Comparison of ENCODE assay signal across 7 mouse cellular contexts in the genomic region with DNA sequence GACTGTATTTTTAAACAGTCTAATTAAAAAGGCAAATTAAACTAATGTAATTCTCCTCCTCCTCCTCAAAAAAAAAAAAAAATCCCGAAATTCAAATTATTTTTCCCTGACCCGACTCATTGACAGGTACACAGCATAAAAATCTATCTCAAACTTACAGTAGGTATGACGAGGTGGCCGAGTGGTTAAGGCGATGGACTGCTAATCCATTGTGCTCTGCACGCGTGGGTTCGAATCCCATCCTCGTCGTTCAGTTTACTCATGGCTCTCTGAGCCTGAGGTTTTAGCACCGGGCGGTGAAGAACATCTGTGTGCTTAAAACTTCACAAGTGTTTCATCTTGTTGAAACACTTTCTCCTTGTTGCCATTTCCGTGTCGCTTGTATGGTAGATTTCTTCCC. TPM values are rescaled to one million over a fixed set of nuclear protein-coding genes. Genes with fewer than 3 reads are reported as not detected.
DNase-seq lines count a peak whose midpoint lies in the region; ATAC-seq and TF ChIP-seq lines count a peak whose summit lies in the region.

No protein-coding gene starts in this region.

- ATAC-seq in hindbrain, postnatal 0 days, result no peak

- no peak overlapping the region for H3K9ac ChIP-seq in hindbrain, postnatal 0 days (replicated peaks; ENCODE audit: low read length)

- no peaks in the 10 kb centered on the region for H3K9me3 ChIP-seq in hindbrain, postnatal 0 days (ENCODE audit: low read length)

- H3K4me3 ChIP-seq in cerebellum, adult 2 months (replicated peaks; ENCODE audit: insufficient read depth, low read depth, low read length), result no peak overlapping the region
- H3K4me3 ChIP-seq in hindbrain, postnatal 0 days (ENCODE audit: low read length), result peak overlapping the region; percentile 3; the same call in 1 of the 2 replicates

- no peak for TF ChIP-seq CTCF in cerebellum, adult 2 months (IDR thresholded peaks at IDR 0.05; ENCODE audit: borderline replicate concordance, insufficient read depth, low read depth, low read length)
- TF ChIP-seq CTCF in hindbrain, postnatal 0 days (IDR thresholded peaks at IDR 0.05; ENCODE audit: low read depth), result no peak

- H3K4me2 ChIP-seq in hindbrain, postnatal 0 days (ENCODE audit: low read depth, low read length), result peak overlapping the region; percentile 37

- no peak for TF ChIP-seq POLR2A in cerebellum, adult 2 months (IDR thresholded peaks at IDR 0.05; ENCODE audit: borderline replicate concordance, insufficient read depth, low read length)

- no peaks in the 10 kb centered on the region for H3K36me3 ChIP-seq in hindbrain, postnatal 0 days (ENCODE audit: insufficient read depth, low read length)

- H3K27ac ChIP-seq in cerebellum, adult 2 months (ENCODE audit: insufficient read depth, low read length), result no peak overlapping the region
- H3K27ac ChIP-seq in hindbrain, postnatal 0 days, result no peak overlapping the region

- H3K4me1 ChIP-seq in cerebellum, adult 2 months (ENCODE audit: control insufficient read depth, insufficient read depth, low read length), result no peaks in the 10 kb centered on the region
- H3K4me1 ChIP-seq in hindbrain, postnatal 0 days (ENCODE audit: insufficient read depth, low read length), result no peaks in the 10 kb centered on the region

- peak; percentile 77 for DNase-seq in MN1 (ENCODE audit: low spot score)
- peak; percentile 73 to 77 for DNase-seq in cerebellum, adult 2 months
- peak; percentile 56 for DNase-seq in gastrocnemius, postnatal 10 days
- DNase-seq in hindbrain, postnatal 0 days (ENCODE audit: low spot score), result peak; percentile 76
- peak; percentile 58 to 87 for DNase-seq in left cerebral cortex, adult 8-10 months (ENCODE audit: low spot score in 2 of 2)
- peak; percentile 81 to 84 for DNase-seq in lung, postnatal 4 days
- DNase-seq in spleen, adult 12 weeks (ENCODE audit: low spot score), result peak; percentile 74

- WGBS in cerebellum, adult 2 months, result 5% methylated on average over 14 of the region's 14 CpGs
- under 1% methylated on average over 14 of the region's 14 CpGs for WGBS in hindbrain, postnatal 0 days

- H3K27me3 ChIP-seq in cerebellum, adult 2 months (ENCODE audit: control insufficient read depth, insufficient read depth, low read length), result no peaks in the 10 kb centered on the region
- H3K27me3 ChIP-seq in hindbrain, postnatal 0 days (ENCODE audit: insufficient read depth, low read length), result no peaks in the 10 kb centered on the region

RNA-seq across cellular contexts. Expression of a gene that starts 9.1 kb away (rescaled TPM):
- 33.0 and 35.8 TPM in 2 replicates for polyA plus RNA-seq in cerebellum, adult 2 months (2012; rRNA removed)
- 100 to 1,000 TPM; 473 to 507 TPM for total RNA-seq in gastrocnemius, postnatal 10 days (2021)
- 2,417 and 3,828 TPM in 2 replicates for total RNA-seq in hindbrain, postnatal 0 days (2014; rRNA removed)
- 4.2 and 5.5 TPM in 2 replicates for polyA plus RNA-seq in hindbrain, postnatal 0 days (2015; fragmentation: Nextera tagmentation; extraction: Ambion mirVana)
- 100 to 1,000 TPM; 263 to 358 (median 294) TPM for total RNA-seq in left cerebral cortex, adult 8-10 months (2022)

RNA-seq across cellular contexts. Expression of a gene that starts 12.0 kb away (rescaled TPM):
- 0.60 and 2.4 TPM in 2 replicates for polyA plus RNA-seq in cerebellum, adult 2 months (2012; rRNA removed)
- total RNA-seq in gastrocnemius, postnatal 10 days (2021), result 100 to 1,000 TPM; 189 to 190 TPM
- 415 and 567 TPM in 2 replicates for total RNA-seq in hindbrain, postnatal 0 days (2014; rRNA removed)
- 3.3 and 7.9 TPM in 2 replicates for polyA plus RNA-seq in hindbrain, postnatal 0 days (2015; fragmentation: Nextera tagmentation; extraction: Ambion mirVana)
- 10 to 100 TPM in 1 of 4 experiments, 1 to 10 TPM in 2, not detected in 1; 1.7 to 10.6 (median 3.0) TPM for total RNA-seq in left cerebral cortex, adult 8-10 months (2022)

RNA-seq across cellular contexts. Expression of a gene that starts 13.5 kb away (rescaled TPM):
- 0.29 TPM in 1 of 2 replicates, not detected in the other for polyA plus RNA-seq in cerebellum, adult 2 months (2012; rRNA removed)
- total RNA-seq in gastrocnemius, postnatal 10 days (2021), result 10 to 100 TPM; 58.4 to 59.9 TPM
- 544 and 673 TPM in 2 replicates for total RNA-seq in hindbrain, postnatal 0 days (2014; rRNA removed)
- polyA plus RNA-seq in hindbrain, postnatal 0 days (2015; fragmentation: Nextera tagmentation; extraction: Ambion mirVana), result 1.4 and 2.2 TPM in 2 replicates
- 1 to 10 TPM; 3.7 to 6.0 (median 4.2) TPM for total RNA-seq in left cerebral cortex, adult 8-10 months (2022)

RNA-seq across cellular contexts. Expression of a gene that starts 21.5 kb away (rescaled TPM):
- 0.33 and 0.34 TPM in 2 replicates for polyA plus RNA-seq in cerebellum, adult 2 months (2012; rRNA removed)
- 10 to 100 TPM; 11.8 to 13.3 TPM for total RNA-seq in gastrocnemius, postnatal 10 days (2021)
- 65.9 and 103 TPM in 2 replicates for total RNA-seq in hindbrain, postnatal 0 days (2014; rRNA removed)
- 0.13 and 0.35 TPM in 2 replicates for polyA plus RNA-seq in hindbrain, postnatal 0 days (2015; fragmentation: Nextera tagmentation; extraction: Ambion mirVana)
- total RNA-seq in left cerebral cortex, adult 8-10 months (2022), result 1 to 10 TPM in 2 of 4 experiments, under 1 TPM in 2; 0.84 to 1.6 (median 0.98) TPM

RNA-seq across cellular contexts. Expression of a gene that starts 22.1 kb away (rescaled TPM):
- 0.32 and 0.33 TPM in 2 replicates for polyA plus RNA-seq in cerebellum, adult 2 months (2012; rRNA removed)
- 10 to 100 TPM; 53.8 to 66.7 TPM for total RNA-seq in gastrocnemius, postnatal 10 days (2021)
- 466 and 603 TPM in 2 replicates for total RNA-seq in hindbrain, postnatal 0 days (2014; rRNA removed)
- 0.16 and 0.54 TPM in 2 replicates for polyA plus RNA-seq in hindbrain, postnatal 0 days (2015; fragmentation: Nextera tagmentation; extraction: Ambion mirVana)
- 10 to 100 TPM; 15.3 to 21.8 (median 16.6) TPM for total RNA-seq in left cerebral cortex, adult 8-10 months (2022)

Comparison
In these comparisons a context has a peak if more than half of its experiments do, and no peak if none do; other contexts are left out.
1. RNA of a gene that starts 12.0 kb away (total RNA-seq): 415 to 567 TPM in hindbrain, postnatal 0 days and 189 to 190 TPM in gastrocnemius, postnatal 10 days; 1.7 to 10.6 TPM in left cerebral cortex, adult 8-10 months; every median in the first group is over 10 times any median in the second.
2. RNA of a gene that starts 13.5 kb away (total RNA-seq): 544 to 673 TPM in hindbrain, postnatal 0 days and 58.4 to 59.9 TPM in gastrocnemius, postnatal 10 days; 3.7 to 6.0 TPM in left cerebral cortex, adult 8-10 months; every median in the first group is over 4 times any median in the second.
3. Peak in every context shown above with its lines, with median percentiles within 50 percentile points of each other: DNase-seq.